Mouse (Mus musculus) erythroid progenitor cell, adult 5-6 weeks (primary cell): ENCODE measurements around the gene Prokr2. TPM values are rescaled to one million over a fixed set of nuclear protein-coding genes. Genes with fewer than 3 reads are reported as not detected.
"Not testable (repeated sequence)": the region's sequence is repeated elsewhere in the genome, so short reads cannot be mapped to it uniquely, and the experiment has no call there.

Experiments used
- ATAC-seq: replicated peaks from 2 replicates; pipeline ENCODE4 v1.8.0; 2016; ENCODE audit warnings: moderate number of reproducible peaks, mild to moderate bottlenecking, moderate TSS enrichment, inconsistent platforms; ENCODE audit not compliant: poor library complexity, low FRiP score, severe bottlenecking
- total RNA-seq, 2 experiments: library from RNA; stranded (forward) in 1 of 2; stranded (reverse) in 1 of 2; fragments of 150-400 nt in 1 of 2; fragments of 186-747, 209-891 nt in 1 of 2; gene quantifications; 2 replicates each; pipeline versions ENCODE4 v1.2.3 to v1.2.4; 2015 to 2017; ENCODE audit warnings: low replicate concordance in 2 of 2

Gene Prokr2
- total RNA-seq, 2 experiments from 2014 or later: not detected

DNA sequence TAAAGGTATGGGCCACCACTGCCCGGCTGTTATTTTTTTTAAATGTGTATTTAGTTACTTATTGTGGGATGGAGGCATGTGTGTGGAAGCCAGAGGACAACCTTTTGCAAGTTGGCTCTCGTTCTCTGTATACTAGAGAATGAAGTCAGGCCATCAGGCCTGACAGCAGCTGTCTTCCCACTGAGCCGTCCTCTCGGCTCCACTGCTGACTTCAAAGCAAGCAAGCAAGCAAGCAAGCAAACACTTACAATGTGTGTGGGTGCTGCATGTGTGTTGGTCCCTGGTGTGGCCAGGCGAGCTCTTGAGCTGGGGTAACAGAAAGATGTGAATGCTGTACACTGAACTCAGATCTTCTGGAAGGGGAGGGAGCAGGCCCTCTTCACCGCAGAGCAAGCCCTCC, 94.4 kb downstream of the Prokr2 start:
- no peak for ATAC-seq

DNA sequence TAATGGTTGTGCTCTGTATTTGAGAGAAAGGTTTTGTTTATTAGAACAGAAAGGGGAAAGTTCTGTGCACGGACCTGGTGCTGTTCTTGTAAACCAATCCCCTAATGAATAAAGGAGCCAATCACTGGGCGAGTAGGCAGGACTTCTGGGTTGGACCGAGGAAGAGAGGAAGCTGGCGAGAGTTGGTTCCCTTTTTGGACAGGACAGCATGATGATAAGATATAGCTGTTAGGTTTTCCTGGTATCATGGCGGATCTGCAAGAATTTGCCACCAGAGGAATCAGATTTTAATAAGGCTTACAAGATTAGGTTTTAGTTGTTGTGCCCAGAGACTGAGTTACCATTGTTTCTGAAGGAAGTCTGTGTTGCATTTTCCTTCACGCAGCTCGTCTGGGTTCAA, 96.0 kb downstream of the Prokr2 start:
- ATAC-seq: not testable (repeated sequence)

Other genes starting within 250 kb of the Prokr2 start
- gene Slc23a2, start 240.3 kb downstream of the Prokr2 start, total RNA-seq (2015; ENCODE audit: low replicate concordance): 2.9 and 8.3 TPM in 2 replicates
- 0.53 and 14.8 TPM in 2 replicates for gene Slc23a2, start 240.3 kb downstream of the Prokr2 start, total RNA-seq (2017; ENCODE audit: low replicate concordance)
- 19.7 and 28.8 TPM in 2 replicates for gene Tmem230, start 137.6 kb downstream of the Prokr2 start, total RNA-seq (2015; ENCODE audit: low replicate concordance)
- 10.1 and 11.7 TPM in 2 replicates for gene Tmem230, start 137.6 kb downstream of the Prokr2 start, total RNA-seq (2017; ENCODE audit: low replicate concordance)
- 898 and 1,003 TPM in 2 replicates for gene Pcna, start 132.1 kb downstream of the Prokr2 start, total RNA-seq (2015; ENCODE audit: low replicate concordance)
- gene Pcna, start 132.1 kb downstream of the Prokr2 start, total RNA-seq (2017; ENCODE audit: low replicate concordance): 562 and 723 TPM in 2 replicates
- 12.6 and 16.2 TPM in 2 replicates for gene Cds2, start 122.3 kb downstream of the Prokr2 start, total RNA-seq (2015; ENCODE audit: low replicate concordance)
- 5.9 and 7.9 TPM in 2 replicates for gene Cds2, start 122.3 kb downstream of the Prokr2 start, total RNA-seq (2017; ENCODE audit: low replicate concordance)
- gene Gpcpd1, start 202.3 kb upstream of the Prokr2 start, total RNA-seq (2015; ENCODE audit: low replicate concordance): 249 and 306 TPM in 2 replicates
- 276 and 286 TPM in 2 replicates for gene Gpcpd1, start 202.3 kb upstream of the Prokr2 start, total RNA-seq (2017; ENCODE audit: low replicate concordance)